10 mouse cellular contexts compared by ENCODE assay signal in genomic region chr14:76076602-76077001, GRCm38 (mm10). TPM values are rescaled to one million over a fixed set of nuclear protein-coding genes. Genes with fewer than 3 reads are reported as not detected.
DNase-seq lines count a peak whose midpoint lies in the region; ATAC-seq and TF ChIP-seq lines count a peak whose summit lies in the region.
"Had no signal": no experiment of that assay in that cellular context is flagged by ENCODE, and none has a peak within 500 bp of the region (broad histone marks: within the 10 kb centered on the region; RNA-seq: fewer than 3 reads in every experiment).

No protein-coding gene starts in this region.

- peaks cover 16% of the 10 kb centered on the region for H3K4me1 ChIP-seq in forebrain, embryonic 13.5 days
- H3K4me1 ChIP-seq in hindbrain, embryonic 15.5 days (replicated peaks) = peaks cover 14% of the 10 kb centered on the region
- peaks cover 6% of the 10 kb centered on the region for H3K4me1 ChIP-seq in midbrain, postnatal 0 days (ENCODE audit: insufficient read depth, low read length)
- H3K4me1 ChIP-seq: kidney, embryonic 15.5 days had no signal

- peak overlapping the region; percentile 91 for H3K27ac ChIP-seq in layer of hippocampus, adult 2 months
- peak overlapping the region; percentile 15 for H3K27ac ChIP-seq in forebrain, embryonic 13.5 days
- peak overlapping the region; percentile 55 for H3K27ac ChIP-seq in hindbrain, embryonic 15.5 days (replicated peaks)
- H3K27ac ChIP-seq in midbrain, postnatal 0 days (ENCODE audit: low read depth, low read length) = peak overlapping the region; percentile 55
- H3K27ac ChIP-seq: kidney, embryonic 15.5 days had no signal

- peak overlapping the region; percentile 26 for H3K4me3 ChIP-seq in layer of hippocampus, adult 2 months
- no peak overlapping the region for H3K4me3 ChIP-seq in forebrain, embryonic 13.5 days
- H3K4me3 ChIP-seq in hindbrain, embryonic 15.5 days = no peak overlapping the region
- H3K4me3 ChIP-seq in midbrain, postnatal 0 days (ENCODE audit: low read depth, low read length) = no peak overlapping the region
- H3K4me3 ChIP-seq: erythroblast, embryonic 14.5 days; kidney, embryonic 15.5 days had no signal

- H3K9ac ChIP-seq in forebrain, embryonic 13.5 days = no peak overlapping the region
- no peak overlapping the region for H3K9ac ChIP-seq in hindbrain, embryonic 15.5 days
- no peak overlapping the region for H3K9ac ChIP-seq in midbrain, postnatal 0 days (replicated peaks; ENCODE audit: low read length, poor library complexity, severe bottlenecking)
- H3K9ac ChIP-seq: kidney, embryonic 15.5 days had no signal

- no peaks in the 10 kb centered on the region for H3K9me3 ChIP-seq in forebrain, embryonic 13.5 days (replicated peaks)
- H3K9me3 ChIP-seq in hindbrain, embryonic 15.5 days = no peaks in the 10 kb centered on the region
- no peaks in the 10 kb centered on the region for H3K9me3 ChIP-seq in midbrain, postnatal 0 days (ENCODE audit: low read length)
- H3K9me3 ChIP-seq: kidney, embryonic 15.5 days had no signal

- 50% methylated on average over 4 of the region's 4 CpGs for WGBS in forebrain, embryonic 13.5 days
- WGBS in hindbrain, embryonic 15.5 days = 33% methylated on average over 4 of the region's 4 CpGs
- WGBS in midbrain, postnatal 0 days = 22% methylated on average over 4 of the region's 4 CpGs

- DNase-seq in layer of hippocampus, adult 2 months (ENCODE audit: low spot score in 2 of 2) = peak in 1 of 2 experiments; percentile 57
- no peak for DNase-seq in layer of hippocampus, postnatal 36 days
- peak; percentile 76 for DNase-seq in midbrain, postnatal 0 days (ENCODE audit: low spot score)
- DNase-seq in cerebellum, adult 11 months = no peak
- no peak for DNase-seq in adrenal gland, adult 2 months

- no peaks in the 10 kb centered on the region for H3K36me3 ChIP-seq in forebrain, embryonic 13.5 days (ENCODE audit: poor library complexity, severe bottlenecking)
- no peaks in the 10 kb centered on the region for H3K36me3 ChIP-seq in hindbrain, embryonic 15.5 days
- H3K36me3 ChIP-seq in midbrain, postnatal 0 days (ENCODE audit: insufficient read depth, low read length) = no peaks in the 10 kb centered on the region
- H3K36me3 ChIP-seq: kidney, embryonic 15.5 days had no signal

- H3K27me3 ChIP-seq in forebrain, embryonic 13.5 days = no peaks in the 10 kb centered on the region
- H3K27me3 ChIP-seq in hindbrain, embryonic 15.5 days = no peaks in the 10 kb centered on the region
- no peaks in the 10 kb centered on the region for H3K27me3 ChIP-seq in midbrain, postnatal 0 days (ENCODE audit: insufficient read depth, low read length)
- H3K27me3 ChIP-seq: kidney, embryonic 15.5 days had no signal

- no peak for TF ChIP-seq CTCF in layer of hippocampus, adult 2 months (conservative IDR thresholded peaks at IDR 0.05)
- no peak for TF ChIP-seq CTCF in midbrain, postnatal 0 days (IDR thresholded peaks at IDR 0.05)

- H3K4me2 ChIP-seq in forebrain, embryonic 13.5 days = peak overlapping the region; percentile 26; the same call in 1 of the 2 replicates
- peak overlapping the region; percentile 30; the same call in 1 of the 2 replicates for H3K4me2 ChIP-seq in hindbrain, embryonic 15.5 days
- peak overlapping the region; percentile 39 for H3K4me2 ChIP-seq in midbrain, postnatal 0 days (ENCODE audit: low read depth, low read length, poor library complexity, severe bottlenecking)
- H3K4me2 ChIP-seq: kidney, embryonic 15.5 days had no signal

- peak; percentile 69 for ATAC-seq in forebrain, embryonic 13.5 days
- peak; percentile 68 for ATAC-seq in hindbrain, embryonic 15.5 days (ENCODE audit: low FRiP score, low read depth)
- ATAC-seq in midbrain, postnatal 0 days (ENCODE audit: low FRiP score) = peak; percentile 73
- no peak for ATAC-seq in monocyte, adult 5-6 weeks (replicated peaks; ENCODE audit: insufficient number of reproducible peaks, low FRiP score, low TSS enrichment, poor library complexity, severe bottlenecking)

RNA-seq across cellular contexts. Expression of gene Gpalpp1, which starts 34.0 kb away (rescaled TPM):
- total RNA-seq in layer of hippocampus, adult 2 months (2021) = 10 to 100 TPM; 25.2 to 25.7 TPM
- total RNA-seq in layer of hippocampus, postnatal 36 days (2021) = 10 to 100 TPM; 24.3 to 24.6 TPM
- polyA plus RNA-seq in forebrain, embryonic 13.5 days (2015; fragmentation: Nextera tagmentation; extraction: Ambion mirVana) = 13.6 and 14.5 TPM in 2 replicates
- polyA plus RNA-seq in hindbrain, embryonic 15.5 days (2015; fragmentation: Nextera tagmentation; extraction: Ambion mirVana) = 11.5 and 12.2 TPM in 2 replicates
- 18.6 and 20.2 TPM in 2 replicates for total RNA-seq in midbrain, postnatal 0 days (2014; rRNA removed)
- polyA plus RNA-seq in midbrain, postnatal 0 days (2015; fragmentation: Nextera tagmentation; extraction: Ambion mirVana) = 8.3 and 8.6 TPM in 2 replicates
- total RNA-seq in monocyte, adult 5-6 weeks (2017) = 19.2 to 34.3 TPM (median 30.5 TPM) in 3 replicates
- total RNA-seq in adrenal gland, adult 2 months (2021) = 10 to 100 TPM; 18.9 to 19.6 TPM
- polyA plus RNA-seq in adrenal gland, adult 2 months (2012; rRNA removed) = 1.4 and 1.6 TPM in 2 replicates

RNA-seq across cellular contexts. Expression of gene Nufip1, which starts 34.1 kb away (rescaled TPM):
- 1 to 10 TPM; 9.7 to 9.9 TPM for total RNA-seq in layer of hippocampus, adult 2 months (2021)
- total RNA-seq in layer of hippocampus, postnatal 36 days (2021) = 1 to 10 TPM; 8.1 to 9.1 TPM
- polyA plus RNA-seq in forebrain, embryonic 13.5 days (2015; fragmentation: Nextera tagmentation; extraction: Ambion mirVana) = 16.1 and 16.6 TPM in 2 replicates
- polyA plus RNA-seq in hindbrain, embryonic 15.5 days (2015; fragmentation: Nextera tagmentation; extraction: Ambion mirVana) = 12.1 and 13.3 TPM in 2 replicates
- total RNA-seq in midbrain, postnatal 0 days (2014; rRNA removed) = 10.4 and 10.6 TPM in 2 replicates
- 12.8 and 14.3 TPM in 2 replicates for polyA plus RNA-seq in midbrain, postnatal 0 days (2015; fragmentation: Nextera tagmentation; extraction: Ambion mirVana)
- 14.3 to 23.1 TPM (median 16.5 TPM) in 3 replicates for total RNA-seq in monocyte, adult 5-6 weeks (2017)
- 1 to 10 TPM; 6.9 to 8.2 TPM for total RNA-seq in adrenal gland, adult 2 months (2021)
- polyA plus RNA-seq in adrenal gland, adult 2 months (2012; rRNA removed) = 6.8 and 7.7 TPM in 2 replicates

Comparison
In these comparisons a context has a peak if more than half of its experiments do, and no peak if none do; other contexts are left out.
1. H3K27ac ChIP-seq: peak in every context shown above with its lines; median percentile 91 in layer of hippocampus, adult 2 months; 55 in hindbrain, embryonic 15.5 days; 55 in midbrain, postnatal 0 days; 15 in forebrain, embryonic 13.5 days.